Mouse (Mus musculus): ENCODE measurements around the gene Selenof. TPM values are rescaled to one million over a fixed set of nuclear protein-coding genes. Genes with fewer than 3 reads are reported as not detected.

Selenof gene
- total RNA-seq, 2 experiments from 2014 or later, result 115 to 122 TPM

- intact Hi-C loops (cut with DNase I), result loop anchor here (2.0 kb wide), 1 partner anchor 16 kb away; no protein-coding TSS in a partner anchor
- Histone ChIP-seq H3K4me3 (peak overlapping the region; percentile 73), H3K27ac (peak overlapping the region; percentile 94)
- DNase-seq, result peak; percentile 38
- TF ChIP-seq CTCF (IDR thresholded peaks at IDR 0.05), result no peak
Measured at GRCm38 (mm10) chr3:144568861-144569361, 1.2 kb upstream of the Selenof start.

- TF ChIP-seq CTCF (IDR thresholded peaks at IDR 0.05), result no peak
- peak; percentile 65 for DNase-seq
- H3K4me3 ChIP-seq, result peak overlapping the region; percentile 73
- intact Hi-C loops (cut with DNase I), result loop anchor here (2.0 kb wide), 1 partner anchor 17 kb away; no protein-coding TSS in a partner anchor
- H3K27ac ChIP-seq, result peak overlapping the region; percentile 94
Measured at GRCm38 (mm10) chr3:144569401-144569971, 618 bp upstream of the Selenof start.

GRCm38 (mm10) chr3:144570816-144571487, 848 bp downstream of the Selenof start:
- no peak for DNase-seq
- no peak for TF ChIP-seq CTCF (IDR thresholded peaks at IDR 0.05)
- intact Hi-C loops (cut with DNase I), result loop anchor here (5.0 kb wide), 1 partner anchor 46 kb away; no protein-coding TSS in a partner anchor
- peak overlapping the region; percentile 98 for H3K27ac ChIP-seq
- H3K4me3 ChIP-seq, result peak overlapping the region; percentile 73

GRCm38 (mm10) chr3:144574256-144574655, 4.2 kb downstream of the Selenof start:
- peak overlapping the region; percentile 82; the same call in 1 of the 2 replicates for H3K27ac ChIP-seq
- intact Hi-C loops (cut with DNase I), result loop anchor here (5.0 kb wide), 1 partner anchor 43 kb away; no protein-coding TSS in a partner anchor
- H3K4me3 ChIP-seq, result no peak overlapping the region
- DNase-seq, result no peak
- no peak for TF ChIP-seq CTCF (IDR thresholded peaks at IDR 0.05)

- peak overlapping the region; percentile 82 for H3K27ac ChIP-seq
- DNase-seq, result peak; percentile 38
- intact Hi-C loops (cut with DNase I), result no loop called here
- TF ChIP-seq CTCF (IDR thresholded peaks at IDR 0.05), result no peak
- peak overlapping the region; percentile 52 for H3K4me3 ChIP-seq
Measured at GRCm38 (mm10) chr3:144577366-144578340, 7.5 kb downstream of the Selenof start.

- Histone ChIP-seq H3K4me3 (peak overlapping the region; percentile 52), H3K27ac (peak overlapping the region; percentile 82; the same call in 1 of the 2 replicates)
- no peak for TF ChIP-seq CTCF (IDR thresholded peaks at IDR 0.05)
- intact Hi-C loops (cut with DNase I), result no loop called here
- DNase-seq, result no peak
Measured at GRCm38 (mm10) chr3:144578921-144579320, 8.8 kb downstream of the Selenof start.

- TF ChIP-seq CTCF (IDR thresholded peaks at IDR 0.05), result no peak
- intact Hi-C loops (cut with DNase I), result no loop called here
- H3K4me3 ChIP-seq, result peak overlapping the region; percentile 39
- H3K27ac ChIP-seq, result peak overlapping the region; percentile 82
- peak; percentile 34 for DNase-seq
Measured at GRCm38 (mm10) chr3:144579796-144580195, 9.7 kb downstream of the Selenof start.

- Histone ChIP-seq H3K4me3 (peak overlapping the region; percentile 39), H3K27ac (peak overlapping the region; percentile 82)
- TF ChIP-seq CTCF (IDR thresholded peaks at IDR 0.05), result no peak
- no peak for DNase-seq
- intact Hi-C loops (cut with DNase I), result no loop called here
Measured at GRCm38 (mm10) chr3:144580281-144580680, 10.2 kb downstream of the Selenof start.

GRCm38 (mm10) chr3:144581842-144582241, 11.7 kb downstream of the Selenof start:
- Histone ChIP-seq H3K4me3 (peak overlapping the region; percentile 7; the same call in 1 of the 2 replicates), H3K27ac (peak overlapping the region; percentile 59)
- no peak for DNase-seq
- intact Hi-C loops (cut with DNase I), result no loop called here
- TF ChIP-seq CTCF (IDR thresholded peaks at IDR 0.05), result no peak

- intact Hi-C loops (cut with DNase I), result no loop called here
Measured at GRCm38 (mm10) chr3:144582306-144582705, 12.2 kb downstream of the Selenof start.

GRCm38 (mm10) chr3:144583789-144584188, 13.7 kb downstream of the Selenof start:
- no peak for DNase-seq
- H3K4me3 ChIP-seq, result no peak overlapping the region
- TF ChIP-seq CTCF (IDR thresholded peaks at IDR 0.05), result no peak
- intact Hi-C loops (cut with DNase I), result no loop called here
- peak overlapping the region; percentile 41; the same call in 1 of the 2 replicates for H3K27ac ChIP-seq

More at GRCm38 (mm10) chr3:144582306-144582705, 12.2 kb downstream of the Selenof start:
- Histone ChIP-seq H3K27ac (peak overlapping the region; percentile 51), H3K4me3 (peak overlapping the region; percentile 4; the same call in 1 of the 2 replicates)
- TF ChIP-seq CTCF (IDR thresholded peaks at IDR 0.05), result no peak
- no peak for DNase-seq

All from gastrocnemius, adult 2 months (tissue).